Mouse (Mus musculus) ES-E14 (cell line): ENCODE data around the gene Satb1. TPM values are rescaled to one million over a fixed set of nuclear protein-coding genes. Genes with fewer than 3 reads are reported as not detected.

Experiments
- DNase-seq: peaks from one replicate; pipeline ENCODE4 v3.0.0-alpha.2; 2013; ENCODE audit warnings: low read depth, low spot score
- H3K27ac ChIP-seq: 2 replicates; pipeline ENCODE4 v1.5.1; 2012; ENCODE audit warnings: low read depth, mild to moderate bottlenecking, low read length, moderate library complexity, mixed read lengths; ENCODE audit not compliant: poor library complexity, insufficient read depth, severe bottlenecking
- H3K36me3 ChIP-seq: 2 replicates; pipeline ENCODE4 v1.6.1; 2012; ENCODE audit warnings: mild to moderate bottlenecking, low read length, moderate library complexity, mixed read lengths; ENCODE audit not compliant: control insufficient read depth, poor library complexity, insufficient read depth, severe bottlenecking
- H3K4me1 ChIP-seq, 2 experiments: fragments of 150-350 bp in 1 of 2; sonication (generic) in 1 of 2; 2 replicates each; pipeline ENCODE4 v1.6.1; 2012; ENCODE audit warnings: low read length in 2 of 2, mild to moderate bottlenecking in 1 of 2, mixed read lengths in 1 of 2; ENCODE audit not compliant: control insufficient read depth in 2 of 2, insufficient read depth in 2 of 2, poor library complexity in 1 of 2
- H3K4me3 ChIP-seq, 2 experiments: fragments of 150-350 bp in 1 of 2; sonication (generic) in 1 of 2; 2 replicates each; pipeline ENCODE4 v1.5.1; 2012; ENCODE audit warnings: low read length in 2 of 2, low read depth in 1 of 2, mild to moderate bottlenecking in 1 of 2, mixed read lengths in 1 of 2; ENCODE audit not compliant: insufficient read depth in 1 of 2, poor library complexity in 1 of 2, severe bottlenecking in 1 of 2
- H3K9ac ChIP-seq: 2 replicates; pipeline ENCODE4 v1.6.1; 2012; ENCODE audit warnings: low read depth, mild to moderate bottlenecking, low read length, mixed read lengths; ENCODE audit not compliant: poor library complexity, insufficient read depth, severe bottlenecking
- H3K9me3 ChIP-seq: fragments of 150-350 bp; sonication (generic); 2 replicates; pipeline ENCODE4 v1.6.1; 2012; ENCODE audit warnings: low read depth, mild to moderate bottlenecking, low read length; ENCODE audit not compliant: control insufficient read depth, insufficient read depth
- CHD2 ChIP-seq: IDR thresholded peaks from 2 replicates; pipeline ENCODE4 v1.6.1; 2014; ENCODE audit warnings: mild to moderate bottlenecking, low read depth, low read length, inconsistent platforms
- HCFC1 ChIP-seq: IDR thresholded peaks from 2 replicates; pipeline ENCODE4 v1.6.1; 2012; ENCODE audit warnings: low read length, inconsistent platforms, borderline replicate concordance; ENCODE audit not compliant: insufficient read depth
- MAFK ChIP-seq: IDR thresholded peaks from 2 replicates; pipeline ENCODE4 v1.6.1; 2014; ENCODE audit warnings: mild to moderate bottlenecking, low read depth, low read length, inconsistent platforms; ENCODE audit not compliant: insufficient read depth
- ZC3H11A ChIP-seq: IDR thresholded peaks from 2 replicates; pipeline ENCODE4 v1.6.1; 2012; ENCODE audit warnings: low read depth, mild to moderate bottlenecking, inconsistent platforms, low read length, borderline replicate concordance
- ZNF384 ChIP-seq: IDR thresholded peaks from 2 replicates; pipeline ENCODE4 v1.6.1; 2012; ENCODE audit warnings: low read depth, low read length, inconsistent platforms
- in situ Hi-C, 2 experiments: fragments of 600-800 bp; cut with MboI; formaldehyde crosslinking; loops; one replicate each; pipeline ENCODE4 v1.15.1; 2025; ENCODE audit warnings: low sequenced_read_pairs in 2 of 2, inconsistent platforms in 1 of 2; ENCODE audit not compliant: unreplicated experiment in 2 of 2
- total RNA-seq: library from RNA; depleted of rRNA; stranded (reverse); fragments of 300-350 nt; gene quantifications from 2 replicates; pipeline ENCODE4 v1.2.3, GENCODE M21; 2012

The Satb1 gene
- total RNA-seq, 1 experiment, result 4.1 TPM

DNA sequence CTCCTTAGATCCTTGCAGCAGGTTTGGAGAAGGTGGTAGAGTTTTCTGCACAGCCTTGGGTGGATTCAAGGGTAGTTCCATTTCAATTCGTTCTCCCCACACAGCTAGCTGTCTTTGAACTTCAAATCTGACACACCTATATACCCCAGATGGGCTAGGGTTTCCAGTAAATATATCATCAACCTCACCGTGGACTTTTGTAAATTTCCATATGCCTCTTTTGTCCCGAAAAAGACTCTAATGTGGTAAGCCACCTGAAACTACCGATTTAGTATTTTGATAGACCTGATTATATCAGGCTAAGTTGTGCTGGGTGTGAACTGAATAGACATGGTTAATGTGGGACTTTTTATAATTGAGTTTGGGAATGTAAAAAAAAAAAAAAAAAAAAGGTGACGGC, 46.6 kb upstream of the Satb1 start:
- H3K36me3 ChIP-seq, result no peaks in the 10 kb centered on the region

GRCm38 (mm10) chr17:51879171-51879570, 46.1 kb upstream of the Satb1 start:
- DNase-seq, result no peak
- Histone ChIP-seq H3K4me1 (peaks cover 0 to 1% of the 10 kb centered on the region in 2 experiments; a peak in 1 of 4 replicates), H3K27ac (no peak overlapping the region), H3K9ac (no peak overlapping the region), H3K4me3 (no peak overlapping the region), H3K9me3 (no peaks in the 10 kb centered on the region), H3K36me3 (no peaks in the 10 kb centered on the region)
- in situ Hi-C loops, result no loop called here
- TF ChIP-seq HCFC1 (no peak), ZNF384 (no peak), ZC3H11A (no peak), MAFK (no peak), CHD2 (no peak)

More for the DNA sequence above, 46.6 kb upstream of the Satb1 start:
- no peak for DNase-seq
- no peaks in the 10 kb centered on the region for H3K9me3 ChIP-seq
- no peak overlapping the region for H3K27ac ChIP-seq
- in situ Hi-C loops, result no loop called here
- H3K4me1 ChIP-seq, result peaks cover 0 to 1% of the 10 kb centered on the region in 2 experiments; a peak in 1 of 4 replicates
- no peak overlapping the region for H3K4me3 ChIP-seq
- no peak for TF ChIP-seq HCFC1
- TF ChIP-seq ZNF384, result no peak
- TF ChIP-seq ZC3H11A, result no peak
- no peak for TF ChIP-seq MAFK
- H3K9ac ChIP-seq, result no peak overlapping the region

GRCm38 (mm10) chr17:51876471-51876870, 43.4 kb upstream of the Satb1 start:
- TF ChIP-seq HCFC1, result no peak
- TF ChIP-seq ZNF384, result no peak
- no peak for TF ChIP-seq CHD2
- TF ChIP-seq ZC3H11A, result no peak
- no peak for TF ChIP-seq MAFK
- Histone ChIP-seq H3K4me3 (no peak overlapping the region), H3K36me3 (no peaks in the 10 kb centered on the region), H3K9ac (no peak overlapping the region), H3K4me1 (peaks cover 0 to 1% of the 10 kb centered on the region in 2 experiments; a peak in 1 of 4 replicates), H3K27ac (no peak overlapping the region), H3K9me3 (0 out of 2 replicates have a peak, but pooled peaks cover 3% of the 10 kb centered on the region)
- DNase-seq, result no peak
- in situ Hi-C loops, result no loop called here

DNA sequence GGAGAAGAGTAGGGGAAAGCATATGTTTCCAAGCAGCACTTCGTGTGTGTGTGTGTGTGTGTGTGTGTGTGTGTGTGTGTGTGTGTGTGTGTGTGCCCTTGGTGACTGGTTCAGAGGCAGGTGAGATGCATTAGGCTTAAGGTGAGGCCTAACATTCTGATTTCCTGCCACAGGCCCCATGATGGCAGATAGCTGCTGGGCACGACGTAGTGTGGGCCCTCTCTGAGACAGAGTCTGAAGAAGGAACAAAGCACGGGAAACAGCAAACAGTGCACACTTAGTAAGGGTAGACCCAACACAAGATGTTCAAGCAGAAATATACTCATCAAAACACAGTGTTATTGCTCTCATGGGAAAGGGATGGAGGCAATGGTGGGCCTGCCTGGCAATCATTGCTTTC, 24.5 kb upstream of the Satb1 start:
- in situ Hi-C loops, result no loop called here
- TF ChIP-seq CHD2 (no peak), MAFK (no peak), HCFC1 (no peak), ZNF384 (no peak), ZC3H11A (no peak)
- no peak overlapping the region for H3K9ac ChIP-seq
- no peak for DNase-seq
- no peaks in the 10 kb centered on the region for H3K36me3 ChIP-seq
- H3K4me3 ChIP-seq, result no peak overlapping the region
- no peaks in the 10 kb centered on the region for H3K9me3 ChIP-seq
- H3K4me1 ChIP-seq, result no peaks in the 10 kb centered on the region
- no peak overlapping the region for H3K27ac ChIP-seq

- H3K4me1 ChIP-seq, result no peaks in the 10 kb centered on the region
- no peaks in the 10 kb centered on the region for H3K36me3 ChIP-seq
- no peak overlapping the region for H3K4me3 ChIP-seq
- no peak overlapping the region for H3K27ac ChIP-seq
- TF ChIP-seq ZC3H11A (no peak), ZNF384 (no peak), HCFC1 (no peak), MAFK (no peak), CHD2 (no peak)
- in situ Hi-C loops, result no loop called here
- no peaks in the 10 kb centered on the region for H3K9me3 ChIP-seq
- DNase-seq, result no peak
- H3K9ac ChIP-seq, result no peak overlapping the region
These were observed 23.2 kb upstream of the Satb1 start for GRCm38 (mm10) chr17:51856332-51856731.
